Mouse (Mus musculus): ENCODE results near the gene Soat2.

Soat2 gene

GRCm38 (mm10) chr15:102114651-102115260, 35.6 kb upstream of the Soat2 start:
- no peak for DNase-seq

DNA sequence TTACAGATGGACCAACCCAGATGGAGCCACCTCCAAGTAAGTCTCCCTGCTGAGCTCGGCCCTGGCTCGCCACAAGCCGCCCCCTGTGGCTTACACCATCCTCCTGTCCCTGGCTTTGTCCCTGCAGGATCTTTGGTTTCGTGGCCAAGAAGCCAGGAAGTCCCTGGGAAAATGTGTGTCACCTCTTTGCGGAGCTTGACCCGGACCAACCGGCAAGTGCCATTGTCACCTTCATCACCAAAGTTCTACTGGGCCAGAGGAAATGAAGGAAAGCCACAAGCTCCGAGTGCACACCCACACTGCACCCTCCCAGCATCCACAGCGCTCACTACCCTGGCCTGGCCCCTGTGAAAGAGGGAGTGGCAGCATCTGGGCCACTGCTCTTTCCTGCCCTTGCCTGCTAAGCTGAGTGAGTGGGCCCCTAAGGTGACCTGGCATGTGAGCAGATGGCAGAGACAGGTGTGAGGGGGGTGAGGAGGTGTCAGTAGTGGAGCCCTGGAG, 34.5 kb upstream of the Soat2 start:
- no peak for DNase-seq

GRCm38 (mm10) chr15:102116753-102117415, 33.4 kb upstream of the Soat2 start:
- DNase-seq = no peak

GRCm38 (mm10) chr15:102117461-102118443, 32.6 kb upstream of the Soat2 start:
- no peak for DNase-seq

GRCm38 (mm10) chr15:102118591-102118990, 31.7 kb upstream of the Soat2 start:
- no peak for DNase-seq

DNA sequence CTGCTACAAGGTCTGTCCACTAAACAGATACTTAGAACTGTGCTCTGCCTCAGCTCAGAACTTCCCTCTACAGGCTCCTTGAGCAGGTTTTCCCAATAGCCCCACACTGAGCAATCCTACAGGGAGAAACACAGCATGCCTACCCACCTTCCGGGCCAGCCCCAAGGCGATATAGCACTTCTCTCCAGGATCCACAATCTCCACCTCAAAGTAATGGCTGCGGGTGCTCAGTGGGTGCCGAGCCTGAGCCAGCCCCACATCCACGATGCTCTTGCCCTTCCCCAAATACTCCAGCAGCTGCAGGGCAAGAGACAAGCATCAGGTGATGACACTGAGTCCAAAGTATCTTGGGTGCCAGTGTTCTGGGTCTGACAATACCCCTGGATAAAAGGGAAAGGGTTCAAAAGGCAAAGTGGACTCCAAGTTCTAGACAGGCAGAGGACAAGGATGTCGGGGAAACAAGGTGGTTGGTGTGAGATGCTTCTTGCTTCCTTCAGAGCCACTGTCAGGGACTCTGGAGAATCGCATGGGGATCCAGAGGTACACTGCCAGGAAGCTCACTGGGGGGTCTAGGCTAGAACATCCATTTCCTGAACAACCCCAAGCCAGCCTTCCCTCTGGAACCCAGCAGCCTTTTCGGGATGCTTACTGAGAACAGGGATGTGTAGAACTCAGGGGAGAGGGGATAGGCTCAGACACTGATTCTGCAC, 31.1 kb upstream of the Soat2 start:
- DNase-seq = no peak

GRCm38 (mm10) chr15:102119831-102120170, 30.5 kb upstream of the Soat2 start:
- no peak for DNase-seq

- DNase-seq = no peak
Observed at GRCm38 (mm10) chr15:102120530-102120929, 29.8 kb upstream of the Soat2 start.

- no peak for DNase-seq
Observed at GRCm38 (mm10) chr15:102126303-102126702, 24.0 kb upstream of the Soat2 start.

- no peak for DNase-seq
Observed at GRCm38 (mm10) chr15:102133314-102133713, 17.0 kb upstream of the Soat2 start.

GRCm38 (mm10) chr15:102134709-102135108, 15.6 kb upstream of the Soat2 start:
- DNase-seq = no peak

- no peak for DNase-seq
Observed at GRCm38 (mm10) chr15:102135522-102136128, 14.7 kb upstream of the Soat2 start.

DNA sequence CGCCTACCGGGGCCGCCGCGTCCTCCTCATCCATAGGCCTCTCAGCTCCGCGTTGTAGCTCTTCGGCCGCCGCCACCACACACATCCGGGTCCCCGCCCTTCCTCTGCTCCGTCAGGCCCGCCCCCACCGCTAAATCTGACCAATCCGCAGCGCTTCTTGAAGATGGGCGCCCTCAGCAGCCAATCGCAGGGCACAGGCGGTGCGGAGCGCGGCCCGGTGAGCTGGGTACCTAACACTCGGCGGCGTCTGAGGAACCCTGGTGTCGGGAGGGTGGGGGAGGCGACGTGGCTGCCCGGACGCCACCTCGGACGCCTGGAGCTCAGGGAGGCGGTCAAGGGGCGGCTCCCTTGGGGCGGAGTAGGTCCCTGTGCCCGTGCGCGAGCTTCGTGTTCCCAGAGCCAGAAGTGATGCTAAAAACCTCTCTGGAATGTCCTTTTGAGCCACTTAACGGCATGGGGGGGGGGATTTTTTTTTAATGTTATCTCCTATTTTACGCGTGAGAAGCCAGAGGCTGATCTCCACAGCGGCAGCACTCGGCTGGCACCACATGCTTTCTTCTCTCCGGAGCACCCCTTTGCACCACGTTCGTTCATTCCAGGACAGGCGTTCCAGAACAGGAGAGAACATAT, 14.1 kb upstream of the Soat2 start, which contains the start of gene Spryd3:
Spryd3 (minus strand) TSS at position 106 of the 630 bp plus-strand sequence.
- DNase-seq = peak; percentile 97

DNA sequence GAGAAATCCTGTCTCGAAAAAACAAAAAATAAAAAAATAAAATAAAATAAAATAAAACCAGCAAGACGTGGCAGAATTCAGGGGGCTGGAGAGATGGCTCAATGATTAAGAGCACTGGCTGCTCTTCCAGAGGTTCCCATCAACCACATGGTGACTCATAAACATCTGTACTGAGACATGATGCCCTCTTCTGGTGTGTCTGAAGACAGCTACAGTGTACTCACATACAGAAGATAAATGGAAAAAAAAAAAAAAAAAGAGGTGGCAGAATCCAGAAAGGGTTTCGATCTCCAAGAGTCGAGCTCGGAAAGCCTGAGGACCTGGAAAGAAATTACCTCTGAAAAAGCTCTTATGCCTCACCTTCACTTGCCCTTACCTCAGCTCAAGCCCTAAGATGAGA, 9.2 kb upstream of the Soat2 start:
- no peak for DNase-seq

DNA sequence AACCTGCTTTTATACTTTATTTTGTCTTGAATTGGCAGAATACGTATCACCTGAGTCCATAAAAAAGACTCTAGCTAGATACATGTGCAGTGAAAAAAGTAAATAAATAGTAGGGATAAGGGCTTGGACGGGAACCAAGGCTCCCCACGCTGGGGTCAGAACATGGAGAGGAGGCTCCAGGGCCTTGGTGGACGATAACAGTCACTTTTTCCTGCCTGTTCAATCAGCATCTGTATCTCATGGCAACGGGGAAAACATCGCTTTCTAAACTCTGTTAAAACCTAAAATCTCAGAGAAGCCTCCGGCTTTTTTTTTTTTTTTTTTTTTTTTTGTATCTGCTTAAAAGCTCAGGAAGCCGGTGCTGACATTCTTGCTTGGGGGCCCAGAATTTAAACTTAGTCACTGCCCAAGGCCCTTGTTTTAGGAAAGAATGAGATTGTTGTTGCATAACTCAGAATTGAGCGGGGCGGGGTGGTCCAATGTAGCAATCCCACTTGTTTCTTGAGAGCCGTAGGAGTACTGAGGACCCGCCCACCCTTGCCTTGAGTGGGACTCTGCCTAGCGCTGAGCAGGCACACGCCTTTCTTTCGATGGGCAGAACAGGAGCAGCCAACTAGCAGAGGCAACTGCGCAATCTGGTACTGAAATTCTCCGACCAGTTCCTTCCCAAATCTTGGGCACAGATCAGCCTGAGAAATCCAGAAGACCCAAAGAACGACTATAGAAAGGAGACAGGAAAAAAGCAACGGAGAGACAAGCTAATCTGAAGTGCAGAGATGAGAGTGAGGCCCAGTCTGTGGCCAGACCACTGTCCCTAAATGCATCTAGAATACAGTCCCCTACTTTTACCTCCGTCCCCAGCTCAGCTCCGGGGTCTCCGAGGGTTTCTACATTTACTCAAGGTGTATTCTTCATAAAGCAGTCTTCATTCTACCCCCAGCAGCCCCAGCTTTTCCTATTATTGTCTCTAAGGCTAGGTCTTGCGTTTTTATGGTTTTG, 7.1 kb upstream of the Soat2 start:
- DNase-seq = no peak

GRCm38 (mm10) chr15:102144274-102144711, 6.0 kb upstream of the Soat2 start, which contains the start of gene Igfbp6:
Gene Igfbp6 (plus strand): TSS chr15:102144362.
- DNase-seq = no peak

GRCm38 (mm10) chr15:102144726-102145125, 5.6 kb upstream of the Soat2 start:
- no peak for DNase-seq

DNA sequence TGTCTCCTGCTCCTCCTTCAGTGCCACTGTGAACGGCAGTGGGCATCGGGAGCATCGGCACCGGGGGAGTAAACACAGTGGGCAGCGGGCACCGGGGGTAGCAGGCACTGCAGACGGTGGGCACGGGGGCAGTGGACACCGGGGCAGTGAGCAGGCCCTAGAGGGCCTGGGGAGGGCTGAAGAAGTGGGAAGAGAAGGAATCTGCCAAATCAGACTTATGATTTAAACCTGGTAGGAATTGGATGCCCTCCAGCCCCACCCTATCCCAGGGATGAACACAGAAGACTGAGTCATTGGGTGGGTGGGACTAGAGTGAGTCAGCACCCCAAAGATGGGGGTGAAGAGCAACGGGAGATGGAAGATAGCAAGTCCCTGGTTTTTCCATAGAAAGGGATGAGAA, 5.0 kb upstream of the Soat2 start:
- DNase-seq = peak; percentile 28

DNA sequence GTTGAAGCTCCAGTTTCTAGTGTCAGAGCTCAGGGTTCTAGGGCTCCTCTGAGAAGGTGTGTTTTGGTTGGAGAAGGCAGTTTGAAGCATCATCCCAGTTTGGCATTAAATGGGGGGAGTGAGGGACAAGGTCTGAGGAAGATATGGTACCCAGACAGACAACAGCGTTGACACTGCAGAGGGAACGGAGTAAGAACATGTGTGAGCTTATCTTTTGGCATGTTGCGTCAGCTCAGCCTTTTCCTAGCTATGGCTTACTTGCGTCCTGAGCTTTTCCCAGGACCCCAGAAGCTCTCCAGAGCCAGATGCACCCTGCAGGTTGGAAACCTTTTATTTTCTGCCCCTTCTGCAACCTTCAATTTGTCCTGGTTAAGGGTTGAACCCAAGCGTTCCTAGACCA, 4.2 kb upstream of the Soat2 start:
- DNase-seq = no peak

GRCm38 (mm10) chr15:102146882-102147281, 3.4 kb upstream of the Soat2 start:
- no peak for DNase-seq

All from layer of hippocampus, adult 9-11 months (tissue).